In genomic region chr19:3964030-3964429, GRCm38 (mm10) we compare ENCODE assay signal across 29 mouse cellular contexts. TPM values are rescaled to one million over a fixed set of nuclear protein-coding genes. Genes with fewer than 3 reads are reported as not detected.
DNase-seq lines count a peak whose midpoint lies in the region; ATAC-seq and TF ChIP-seq lines count a peak whose summit lies in the region.
"Had no signal": no experiment of that assay in that cellular context is flagged by ENCODE, and none has a peak within 500 bp of the region (broad histone marks: within the 10 kb centered on the region; RNA-seq: fewer than 3 reads in every experiment).

No protein-coding gene starts in this region.

- no peak overlapping the region for H3K9ac ChIP-seq in liver, adult 2 months (ENCODE audit: low read depth, low read length)
- H3K9ac ChIP-seq in liver, embryonic 11.5 days (ENCODE audit: low read depth, low read length): no peak overlapping the region
- no peak overlapping the region for H3K9ac ChIP-seq in CH12.LX (ENCODE audit: insufficient read depth, low read depth)
- H3K9ac ChIP-seq in stomach, postnatal 0 days (ENCODE audit: low read length): no peak overlapping the region
- H3K9ac ChIP-seq: embryonic facial prominence, embryonic 15.5 days; heart, embryonic 13.5 days; hindbrain, embryonic 15.5 days had no signal

- H3K9me3 ChIP-seq in liver, embryonic 11.5 days (ENCODE audit: control insufficient read depth, low read length): no peaks in the 10 kb centered on the region
- H3K9me3 ChIP-seq in CH12.LX (replicated peaks; ENCODE audit: low read length): no peaks in the 10 kb centered on the region
- H3K9me3 ChIP-seq in stomach, postnatal 0 days (ENCODE audit: control insufficient read depth, low read length): no peaks in the 10 kb centered on the region
- H3K9me3 ChIP-seq: embryonic facial prominence, embryonic 15.5 days; forebrain, embryonic 10.5 days; heart, embryonic 13.5 days; hindbrain, embryonic 15.5 days had no signal

- TF ChIP-seq RAD21 in CH12.LX (IDR thresholded peaks at IDR 0.05; ENCODE audit: low read depth, low read length): peak; percentile 62

- H3K4me1 ChIP-seq in liver, adult 2 months (ENCODE audit: control insufficient read depth, insufficient read depth, low read length): no peaks in the 10 kb centered on the region
- peaks cover 3% of the 10 kb centered on the region for H3K4me1 ChIP-seq in liver, embryonic 11.5 days (replicated peaks; ENCODE audit: control insufficient read depth, insufficient read depth, low read length)
- H3K4me1 ChIP-seq in CH12.LX (ENCODE audit: control insufficient read depth in 1 of 2, insufficient read depth in 2 of 2): peaks cover 0 to 17% of the 10 kb centered on the region in 2 experiments; a peak in 3 of 4 replicates
- no peaks in the 10 kb centered on the region for H3K4me1 ChIP-seq in stomach, postnatal 0 days (replicated peaks; ENCODE audit: control insufficient read depth, insufficient read depth)
- no peaks in the 10 kb centered on the region for H3K4me1 ChIP-seq in cerebellum, adult 2 months (ENCODE audit: control insufficient read depth, insufficient read depth, low read length)
- H3K4me1 ChIP-seq: embryonic facial prominence, embryonic 15.5 days; hindbrain, embryonic 15.5 days had no signal

- WGBS in liver, adult 2 months: 75% methylated on average over 4 of the region's 4 CpGs
- WGBS in liver, embryonic 11.5 days: 65% methylated on average over 4 of the region's 4 CpGs
- WGBS in stomach, postnatal 0 days: 67% methylated on average over 4 of the region's 4 CpGs
- WGBS in cerebellum, adult 2 months: 66% methylated on average over 4 of the region's 4 CpGs

- no peak overlapping the region for H3K27ac ChIP-seq in liver, adult 2 months (replicated peaks; ENCODE audit: insufficient read depth, low read depth, low read length)
- H3K27ac ChIP-seq in liver, embryonic 11.5 days (ENCODE audit: low read depth, low read length): no peak overlapping the region
- H3K27ac ChIP-seq in CH12.LX (ENCODE audit: insufficient read depth, low read depth): no peak overlapping the region
- H3K27ac ChIP-seq in stomach, postnatal 0 days (replicated peaks): no peak overlapping the region
- H3K27ac ChIP-seq in cerebellum, adult 2 months (ENCODE audit: insufficient read depth, low read length): no peak overlapping the region
- H3K27ac ChIP-seq: embryonic facial prominence, embryonic 15.5 days; forebrain, embryonic 10.5 days; heart, embryonic 13.5 days; hindbrain, embryonic 15.5 days had no signal

- dilution Hi-C loops in CH12.LX (cut with MboI; ENCODE audit: extremely low pct_ligation_motif_present, extremely low pct_unique_long_range_greater_than_20kb, low sequenced_read_pairs): no loop called here

- DNase-seq in liver, adult 2 months (ENCODE audit: extremely low read depth, low read depth, low spot score): peak; percentile 38
- no peak for DNase-seq in liver, embryonic 11.5 days (ENCODE audit: low spot score)
- DNase-seq in 416B (ENCODE audit: low read depth): peak; percentile 63
- DNase-seq in CH12.LX (ENCODE audit: extremely low read depth): peak; percentile 32
- no peak for DNase-seq in stomach, postnatal 0 days (ENCODE audit: low spot score)
- no peak for DNase-seq in cerebellum, adult 2 months
- DNase-seq: adrenal gland, postnatal 14 days; B cell, adult 2 months; cerebellum, adult 8-10 months; cerebellum, postnatal 14 days; embryo, embryonic 11 days; gastrocnemius, postnatal 36 days; heart, adult 11 months; heart, postnatal 36 days had no signal

- H3K4me3 ChIP-seq in liver, adult 2 months (ENCODE audit: insufficient read depth, low read depth, low read length): no peak overlapping the region
- no peak overlapping the region for H3K4me3 ChIP-seq in liver, embryonic 11.5 days (ENCODE audit: low read depth, low read length)
- no peak overlapping the region for H3K4me3 ChIP-seq in CH12.LX (replicated peaks in 1 of 3; ENCODE audit: low read depth in 2 of 3, low read length in 2 of 3, poor library complexity in 1 of 3)
- no peak overlapping the region for H3K4me3 ChIP-seq in stomach, postnatal 0 days (ENCODE audit: low read depth, low read length)
- H3K4me3 ChIP-seq in cerebellum, adult 2 months (replicated peaks; ENCODE audit: insufficient read depth, low read depth, low read length): no peak overlapping the region
- H3K4me3 ChIP-seq: embryonic facial prominence, embryonic 15.5 days; erythroblast, embryonic 14.5 days; forebrain, embryonic 10.5 days; heart, embryonic 13.5 days; hindbrain, embryonic 15.5 days had no signal

- in situ Hi-C loops in CH12.LX (cut with MboI; ENCODE audit: low pct_ligation_motif_present, low pct_unique_long_range_greater_than_20kb, low sequenced_read_pairs): no loop called here

- TF ChIP-seq EP300 in CH12.LX (IDR thresholded peaks at IDR 0.05; ENCODE audit: low read length): no peak
- TF ChIP-seq EP300 in stomach, postnatal 0 days (optimal IDR thresholded peaks at IDR 0.05): no peak

- TF ChIP-seq CTCF in liver, adult 2 months (IDR thresholded peaks at IDR 0.05; ENCODE audit: low read depth, low read length): 0 out of 2 replicates have a peak, but pooled peaks have one; percentile 14
- TF ChIP-seq CTCF in CH12.LX (conservative IDR thresholded peaks at IDR 0.05 in 1 of 2, IDR thresholded peaks at IDR 0.05 in 1 of 2; ENCODE audit: low read depth in 2 of 2, low read length in 2 of 2): peak in 1 of 2 experiments; percentile 55; a peak in 2 of 4 replicates
- peak; percentile 56 for TF ChIP-seq CTCF in stomach, postnatal 0 days (IDR thresholded peaks at IDR 0.05; ENCODE audit: low read depth)
- no peak for TF ChIP-seq CTCF in cerebellum, adult 2 months (IDR thresholded peaks at IDR 0.05; ENCODE audit: borderline replicate concordance, insufficient read depth, low read depth, low read length)

- H3K36me3 ChIP-seq in liver, adult 2 months (ENCODE audit: control insufficient read depth, insufficient read depth, low read length): no peaks in the 10 kb centered on the region
- no peaks in the 10 kb centered on the region for H3K36me3 ChIP-seq in liver, embryonic 11.5 days (ENCODE audit: control insufficient read depth, insufficient read depth, low read length)
- H3K36me3 ChIP-seq in CH12.LX (replicated peaks in 1 of 2; ENCODE audit: control insufficient read depth in 1 of 2, insufficient read depth in 1 of 2, low read length in 1 of 2): no peaks in the 10 kb centered on the region
- H3K36me3 ChIP-seq in stomach, postnatal 0 days (ENCODE audit: control insufficient read depth, insufficient read depth, low read length): no peaks in the 10 kb centered on the region
- H3K36me3 ChIP-seq: embryonic facial prominence, embryonic 15.5 days; forebrain, embryonic 10.5 days; heart, embryonic 13.5 days; hindbrain, embryonic 15.5 days had no signal

- TF ChIP-seq POLR2A in liver, adult 2 months (IDR thresholded peaks at IDR 0.05; ENCODE audit: extremely low read depth, insufficient read depth, low read length): no peak
- TF ChIP-seq POLR2A in CH12.LX (IDR thresholded peaks at IDR 0.05; ENCODE audit: low read depth, low read length): no peak
- no peak for TF ChIP-seq POLR2A in cerebellum, adult 2 months (IDR thresholded peaks at IDR 0.05; ENCODE audit: borderline replicate concordance, insufficient read depth, low read length)

- no peaks in the 10 kb centered on the region for H3K27me3 ChIP-seq in liver, adult 2 months (ENCODE audit: control insufficient read depth, insufficient read depth, low read length)
- H3K27me3 ChIP-seq in liver, embryonic 11.5 days (replicated peaks; ENCODE audit: control insufficient read depth, insufficient read depth, low read length): no peaks in the 10 kb centered on the region
- peaks cover 2% of the 10 kb centered on the region for H3K27me3 ChIP-seq in CH12.LX (replicated peaks)
- no peaks in the 10 kb centered on the region for H3K27me3 ChIP-seq in stomach, postnatal 0 days (ENCODE audit: control insufficient read depth, insufficient read depth, low read length)
- no peaks in the 10 kb centered on the region for H3K27me3 ChIP-seq in cerebellum, adult 2 months (ENCODE audit: control insufficient read depth, insufficient read depth, low read length)
- H3K27me3 ChIP-seq: embryonic facial prominence, embryonic 15.5 days; hindbrain, embryonic 15.5 days had no signal

- no peak for ATAC-seq in liver, embryonic 11.5 days (replicated peaks; ENCODE audit: low FRiP score)
- ATAC-seq in stomach, postnatal 0 days (ENCODE audit: low FRiP score, low TSS enrichment): no peak
- ATAC-seq: activated CD4-positive, CD25-positive, alpha-beta regulatory T cell, adult 4 months; CD4-positive, CD25-positive, alpha-beta regulatory T cell, adult 4 months; forebrain, embryonic 14.5 days; Patski had no signal

- no peaks in the 10 kb centered on the region for H3K79me2 ChIP-seq in liver, adult 2 months (ENCODE audit: control insufficient read depth, insufficient read depth, low read length)
- H3K79me2 ChIP-seq in CH12.LX (replicated peaks; ENCODE audit: control insufficient read depth, extremely low read depth, insufficient read depth, poor library complexity, severe bottlenecking): no peaks in the 10 kb centered on the region

- H3K4me2 ChIP-seq in liver, embryonic 11.5 days: no peak overlapping the region
- no peak overlapping the region for H3K4me2 ChIP-seq in CH12.LX (ENCODE audit: insufficient read depth, low read depth, poor library complexity, severe bottlenecking)
- H3K4me2 ChIP-seq in stomach, postnatal 0 days (replicated peaks; ENCODE audit: low read depth): no peak overlapping the region
- H3K4me2 ChIP-seq: embryonic facial prominence, embryonic 15.5 days; heart, embryonic 13.5 days; hindbrain, embryonic 15.5 days had no signal

RNA-seq across cellular contexts. Expression of gene Aldh3b3, which starts 5.6 kb away (rescaled TPM):
- total RNA-seq in liver, adult 2 months (2014; rRNA removed): 0.74 and 1.7 TPM in 2 replicates
- polyA plus RNA-seq in liver, adult 2 months (2012; rRNA removed): 6.4 and 7.7 TPM in 2 replicates
- not detected in 2 replicates for polyA plus RNA-seq in liver, embryonic 11.5 days (2014; fragmentation: Nextera tagmentation; extraction: Ambion mirVana)
- not detected in 2 replicates for total RNA-seq in CH12.LX (2012; rRNA removed)
- not detected in 2 replicates for total RNA-seq in CH12.LX (2014; rRNA removed)
- not detected in 2 replicates for polyA plus RNA-seq in CH12.LX (2012; ENCODE audit: insufficient read length, low read depth)
- polyA plus RNA-seq in stomach, postnatal 0 days (2015; fragmentation: Nextera tagmentation; extraction: Ambion mirVana): 1.1 TPM in 2 replicates
- 0.11 and 0.21 TPM in 2 replicates for polyA plus RNA-seq in cerebellum, adult 2 months (2012; rRNA removed)
- total RNA-seq: gastrocnemius, adult 8-10 months; gastrocnemius, postnatal 36 days had no signal
- polyA plus RNA-seq: activated CD4-positive, CD25-positive, alpha-beta regulatory T cell, adult 4 months; CD4-positive, CD25-positive, alpha-beta regulatory T cell, adult 4 months; embryonic facial prominence, embryonic 11.5 days; erythroblast, embryonic 14.5 days; forebrain, embryonic 10.5 days; forebrain, embryonic 14.5 days; heart, embryonic 13.5 days; hindbrain, embryonic 11.5 days; hindbrain, embryonic 15.5 days had no signal

RNA-seq across cellular contexts. Expression of gene Aldh3b2, which starts 8.1 kb away (rescaled TPM):
- total RNA-seq in liver, adult 2 months (2014; rRNA removed): not detected in 2 replicates
- polyA plus RNA-seq in liver, adult 2 months (2012; rRNA removed): 0.16 and 0.48 TPM in 2 replicates
- 0.48 and 0.70 TPM in 2 replicates for polyA plus RNA-seq in liver, embryonic 11.5 days (2014; fragmentation: Nextera tagmentation; extraction: Ambion mirVana)
- not detected in 2 replicates for total RNA-seq in CH12.LX (2012; rRNA removed)
- total RNA-seq in CH12.LX (2014; rRNA removed): not detected in 2 replicates
- polyA plus RNA-seq in CH12.LX (2012; ENCODE audit: insufficient read length, low read depth): not detected in 2 replicates
- polyA plus RNA-seq in stomach, postnatal 0 days (2015; fragmentation: Nextera tagmentation; extraction: Ambion mirVana): 75.8 and 84.1 TPM in 2 replicates
- 0.32 and 0.36 TPM in 2 replicates for polyA plus RNA-seq in cerebellum, adult 2 months (2012; rRNA removed)
- polyA plus RNA-seq: activated CD4-positive, CD25-positive, alpha-beta regulatory T cell, adult 4 months; CD4-positive, CD25-positive, alpha-beta regulatory T cell, adult 4 months; heart, embryonic 13.5 days had no signal

RNA-seq across cellular contexts. Expression of gene Acy3, which starts 22.3 kb away (rescaled TPM):
- 44.3 and 49.8 TPM in 2 replicates for total RNA-seq in liver, adult 2 months (2014; rRNA removed)
- polyA plus RNA-seq in liver, adult 2 months (2012; rRNA removed): 232 and 326 TPM in 2 replicates
- 12.0 and 14.5 TPM in 2 replicates for polyA plus RNA-seq in liver, embryonic 11.5 days (2014; fragmentation: Nextera tagmentation; extraction: Ambion mirVana)
- total RNA-seq in CH12.LX (2012; rRNA removed) (0.25 TPM in 1 of 2 replicates, not detected in the other), CH12.LX (2014; rRNA removed) (not detected in 2 replicates)
- 0.29 and 0.83 TPM in 2 replicates for polyA plus RNA-seq in CH12.LX (2012; ENCODE audit: insufficient read length, low read depth)
- 9.9 TPM in 2 replicates for polyA plus RNA-seq in stomach, postnatal 0 days (2015; fragmentation: Nextera tagmentation; extraction: Ambion mirVana)
- polyA plus RNA-seq in cerebellum, adult 2 months (2012; rRNA removed): 9.7 and 10.8 TPM in 2 replicates
- polyA plus RNA-seq: erythroblast, embryonic 14.5 days had no signal

RNA-seq across cellular contexts. Expression of gene Tbx10, which starts 28.5 kb away (rescaled TPM):
- not detected in 2 replicates for total RNA-seq in liver, adult 2 months (2014; rRNA removed)
- not detected in 2 replicates for polyA plus RNA-seq in liver, adult 2 months (2012; rRNA removed)
- 1.8 TPM in 2 replicates for polyA plus RNA-seq in liver, embryonic 11.5 days (2014; fragmentation: Nextera tagmentation; extraction: Ambion mirVana)
- total RNA-seq in CH12.LX (2012; rRNA removed): not detected in 2 replicates
- not detected in 2 replicates for total RNA-seq in CH12.LX (2014; rRNA removed)
- polyA plus RNA-seq in CH12.LX (2012; ENCODE audit: insufficient read length, low read depth): not detected in 2 replicates
- polyA plus RNA-seq in stomach, postnatal 0 days (2015; fragmentation: Nextera tagmentation; extraction: Ambion mirVana): 0.05 TPM in 1 of 2 replicates, not detected in the other
- 0.08 and 0.33 TPM in 2 replicates for polyA plus RNA-seq in cerebellum, adult 2 months (2012; rRNA removed)
- total RNA-seq: adrenal gland, adult 18-20 months; adrenal gland, postnatal 14 days; common myeloid progenitor, adult 5-6 weeks; gastrocnemius, postnatal 36 days; heart, postnatal 36 days had no signal
- polyA plus RNA-seq: activated CD4-positive, CD25-positive, alpha-beta regulatory T cell, adult 4 months; CD4-positive, CD25-positive, alpha-beta regulatory T cell, adult 4 months; embryonic facial prominence, embryonic 11.5 days; embryonic facial prominence, embryonic 15.5 days; erythroblast, embryonic 14.5 days; forebrain, embryonic 10.5 days; forebrain, embryonic 14.5 days; heart, embryonic 13.5 days; heart, postnatal 0 days had no signal

RNA-seq across cellular contexts. Expression of gene Unc93b1, which starts 29.0 kb away (rescaled TPM):
- total RNA-seq in liver, adult 2 months (2014; rRNA removed): 41.1 and 41.5 TPM in 2 replicates
- 68.9 and 102 TPM in 2 replicates for polyA plus RNA-seq in liver, adult 2 months (2012; rRNA removed)
- 14.2 and 16.0 TPM in 2 replicates for polyA plus RNA-seq in liver, embryonic 11.5 days (2014; fragmentation: Nextera tagmentation; extraction: Ambion mirVana)
- total RNA-seq in CH12.LX (2012; rRNA removed) (77.9 and 84.7 TPM in 2 replicates), CH12.LX (2014; rRNA removed) (72.7 and 82.3 TPM in 2 replicates)
- polyA plus RNA-seq in CH12.LX (2012; ENCODE audit: insufficient read length, low read depth): 105 and 117 TPM in 2 replicates
- polyA plus RNA-seq in stomach, postnatal 0 days (2015; fragmentation: Nextera tagmentation; extraction: Ambion mirVana): 17.4 and 19.7 TPM in 2 replicates
- polyA plus RNA-seq in cerebellum, adult 2 months (2012; rRNA removed): 14.3 and 14.5 TPM in 2 replicates
- polyA plus RNA-seq: Patski had no signal

Comparison
In these comparisons a context has a peak if more than half of its experiments do, and no peak if none do; other contexts are left out.
1. DNase-seq: peak in liver, adult 2 months (single experiment), 416B (single experiment) and CH12.LX (single experiment); none in liver, embryonic 11.5 days (single experiment), stomach, postnatal 0 days (single experiment) and cerebellum, adult 2 months (0 of 2).
2. RNA of gene Acy3, which starts 22.3 kb away (polyA plus RNA-seq): 232 to 326 TPM in liver, adult 2 months; 12.0 to 14.5 TPM in liver, embryonic 11.5 days, 9.7 to 10.8 TPM in cerebellum, adult 2 months, 9.9 TPM in stomach, postnatal 0 days and 0.29 to 0.83 TPM in CH12.LX; every median in the first group is over 10 times any median in the second.
3. RNA of gene Aldh3b2, which starts 8.1 kb away (polyA plus RNA-seq): 75.8 to 84.1 TPM in stomach, postnatal 0 days; 0.48 to 0.70 TPM in liver, embryonic 11.5 days, 0.16 to 0.48 TPM in liver, adult 2 months, 0.32 to 0.36 TPM in cerebellum, adult 2 months and not detected in CH12.LX; every median in the first group is over 10 times any median in the second.